Mouse (Mus musculus) ES-Bruce4 (cell line): ENCODE data around the gene Wdr27. TPM values are rescaled to one million over a fixed set of nuclear protein-coding genes. Genes with fewer than 3 reads are reported as not detected.

Experiments
- H3K27ac ChIP-seq: 2 replicates; pipeline ENCODE4 v1.5.1; 2012; ENCODE audit warnings: low read length, inconsistent platforms; ENCODE audit not compliant: insufficient read depth
- H3K27me3 ChIP-seq: 2 replicates; pipeline ENCODE4 v1.6.1; 2012; ENCODE audit warnings: mild to moderate bottlenecking, low read length, inconsistent platforms; ENCODE audit not compliant: control insufficient read depth, poor library complexity, insufficient read depth, severe bottlenecking
- H3K36me3 ChIP-seq: 2 replicates; pipeline ENCODE4 v1.6.1; 2012; ENCODE audit warnings: inconsistent platforms, mild to moderate bottlenecking, low read length, moderate library complexity; ENCODE audit not compliant: control insufficient read depth, poor library complexity, insufficient read depth, severe bottlenecking
- H3K4me1 ChIP-seq: one replicate; pipeline ENCODE4 v1.8.1; 2011; ENCODE audit warnings: low read length; ENCODE audit not compliant: control insufficient read depth, insufficient read depth
- H3K4me3 ChIP-seq: 2 replicates; pipeline ENCODE4 v1.5.1; 2011; ENCODE audit warnings: low read depth, mild to moderate bottlenecking, low read length
- H3K9ac ChIP-seq: 2 replicates; pipeline ENCODE4 v1.6.1; 2012; ENCODE audit warnings: low read depth, mild to moderate bottlenecking, inconsistent platforms; ENCODE audit not compliant: poor library complexity, severe bottlenecking
- H3K9me3 ChIP-seq: replicated peaks from 2 replicates; pipeline ENCODE4 v1.6.1; 2012; ENCODE audit warnings: mild to moderate bottlenecking, low read length, inconsistent platforms; ENCODE audit not compliant: control insufficient read depth, poor library complexity, insufficient read depth, severe bottlenecking
- CTCF ChIP-seq: IDR thresholded peaks from one replicate; pipeline ENCODE4 v1.8.1; 2011; ENCODE audit warnings: low read depth, low read length
- EP300 ChIP-seq: IDR thresholded peaks from 2 replicates; pipeline ENCODE4 v1.6.1; 2011; ENCODE audit warnings: low read depth, low read length; ENCODE audit not compliant: insufficient read depth
- POLR2A ChIP-seq: IDR thresholded peaks from one replicate; pipeline ENCODE4 v1.8.1; 2011; ENCODE audit warnings: low read length; ENCODE audit not compliant: insufficient read depth
- polyA plus RNA-seq: library from polyadenylated mRNA; stranded (reverse); fragments of >200 nt; gene quantifications from 2 replicates; pipeline ENCODE4 v1.2.4, GENCODE M21; 2011; ENCODE audit warnings: low read depth; ENCODE audit not compliant: missing spikeins, insufficient read depth, insufficient read length

The Wdr27 gene
- polyA plus RNA-seq, 1 experiment: 1.8 TPM

DNA sequence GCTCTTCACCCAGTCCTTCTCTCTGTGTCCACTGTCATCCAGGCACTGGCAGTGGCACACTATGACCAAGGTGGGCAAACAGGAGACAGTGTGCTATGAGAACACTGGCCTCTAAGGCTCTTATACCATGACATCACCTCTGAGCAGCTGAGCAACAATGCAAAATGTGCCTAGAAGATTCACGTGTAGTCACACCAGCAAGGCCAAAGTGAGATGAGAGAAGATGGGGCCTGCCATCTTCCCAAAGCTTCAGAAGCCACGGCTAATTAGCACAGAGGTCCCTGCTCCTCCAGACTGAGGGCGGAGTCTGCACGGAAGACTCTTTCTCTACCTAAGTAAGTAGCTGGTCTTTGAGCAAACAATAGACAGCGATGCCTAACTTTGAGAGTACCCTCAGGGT is 14.3 kb downstream of the Wdr27 start:
- no peak overlapping the region for H3K4me3 ChIP-seq
- TF ChIP-seq CTCF (no peak), POLR2A (no peak), EP300 (no peak)
- no peak overlapping the region for H3K9ac ChIP-seq
- H3K9me3 ChIP-seq: no peaks in the 10 kb centered on the region
- no peak overlapping the region for H3K27ac ChIP-seq
- no peaks in the 10 kb centered on the region for H3K36me3 ChIP-seq
- H3K27me3 ChIP-seq: no peaks in the 10 kb centered on the region
- no peaks in the 10 kb centered on the region for H3K4me1 ChIP-seq

DNA sequence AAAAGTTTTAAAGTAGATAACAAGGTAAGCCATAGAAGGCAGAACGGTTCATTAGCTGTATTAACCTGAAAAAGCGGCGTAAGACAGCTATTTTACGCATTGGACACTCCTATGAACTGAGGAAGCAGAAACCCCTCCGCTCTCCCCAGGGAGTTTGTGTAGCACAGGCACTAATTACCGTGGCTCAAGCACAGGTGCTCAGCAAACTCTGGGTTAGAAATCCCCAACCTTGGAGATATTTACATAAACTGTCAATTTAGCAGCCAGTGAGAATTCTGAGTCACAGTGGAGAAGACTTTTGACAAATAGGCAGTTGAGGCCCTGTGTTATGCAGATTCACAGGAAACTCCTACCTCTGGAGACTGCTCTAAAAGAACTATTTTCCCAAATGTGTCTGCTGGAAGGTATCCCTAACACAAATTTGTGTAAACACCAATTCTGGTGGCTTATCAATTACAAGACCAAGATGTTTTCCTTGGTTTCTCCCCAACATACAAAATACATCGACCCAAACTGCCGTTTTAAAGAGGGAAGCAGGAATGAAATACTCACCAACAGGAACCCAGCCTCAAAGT is 15.2 kb downstream of the Wdr27 start:
- Histone ChIP-seq H3K9ac (no peak overlapping the region), H3K36me3 (no peaks in the 10 kb centered on the region), H3K4me3 (no peak overlapping the region), H3K27ac (no peak overlapping the region), H3K4me1 (no peaks in the 10 kb centered on the region), H3K9me3 (no peaks in the 10 kb centered on the region), H3K27me3 (no peaks in the 10 kb centered on the region)
- no peak for TF ChIP-seq EP300
- no peak for TF ChIP-seq CTCF

DNA sequence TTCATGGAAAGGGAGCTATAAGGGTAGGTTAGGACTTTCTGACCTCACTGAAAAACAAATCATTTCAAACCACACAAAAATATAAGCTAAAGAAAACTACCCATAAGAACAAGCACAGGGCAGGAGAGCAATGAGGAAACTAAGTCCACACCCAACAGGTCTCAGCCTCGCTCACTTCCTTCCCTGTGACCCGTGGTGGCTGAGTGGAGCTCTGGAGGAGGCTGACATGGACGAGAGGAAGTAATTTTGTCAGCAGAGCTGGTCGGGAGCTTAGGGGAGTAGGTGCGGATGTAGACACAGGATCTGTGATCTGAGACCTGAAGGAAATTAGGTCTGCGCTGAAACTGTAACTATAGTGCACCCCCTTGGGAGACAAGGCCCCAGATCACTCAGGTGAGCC is 21.4 kb downstream of the Wdr27 start:
- Histone ChIP-seq H3K27me3 (no peaks in the 10 kb centered on the region), H3K9me3 (no peaks in the 10 kb centered on the region), H3K9ac (no peak overlapping the region), H3K4me1 (no peaks in the 10 kb centered on the region), H3K4me3 (no peak overlapping the region), H3K27ac (no peak overlapping the region), H3K36me3 (no peaks in the 10 kb centered on the region)
- TF ChIP-seq CTCF (no peak), POLR2A (no peak), EP300 (no peak)

- Histone ChIP-seq H3K4me1 (no peaks in the 10 kb centered on the region), H3K36me3 (no peaks in the 10 kb centered on the region), H3K27ac (no peak overlapping the region), H3K27me3 (no peaks in the 10 kb centered on the region), H3K9ac (no peak overlapping the region), H3K4me3 (no peak overlapping the region), H3K9me3 (no peaks in the 10 kb centered on the region)
- no peak for TF ChIP-seq EP300
- no peak for TF ChIP-seq CTCF
- no peak for TF ChIP-seq POLR2A
Observed at GRCm38 (mm10) chr17:14917866-14918265, 25.1 kb downstream of the Wdr27 start.

GRCm38 (mm10) chr17:14914401-14914800 is 28.6 kb downstream of the Wdr27 start:
- no peaks in the 10 kb centered on the region for H3K36me3 ChIP-seq
- H3K4me3 ChIP-seq: no peak overlapping the region
- H3K27ac ChIP-seq: no peak overlapping the region
- TF ChIP-seq EP300 (no peak), POLR2A (no peak), CTCF (no peak)
- no peak overlapping the region for H3K9ac ChIP-seq
- no peaks in the 10 kb centered on the region for H3K9me3 ChIP-seq
- H3K4me1 ChIP-seq: no peaks in the 10 kb centered on the region
- H3K27me3 ChIP-seq: no peaks in the 10 kb centered on the region

GRCm38 (mm10) chr17:14912981-14913380 is 30.0 kb downstream of the Wdr27 start:
- Histone ChIP-seq H3K27me3 (no peaks in the 10 kb centered on the region), H3K9me3 (no peaks in the 10 kb centered on the region), H3K4me1 (no peaks in the 10 kb centered on the region), H3K36me3 (no peaks in the 10 kb centered on the region), H3K4me3 (no peak overlapping the region), H3K27ac (no peak overlapping the region), H3K9ac (no peak overlapping the region)
- TF ChIP-seq POLR2A: no peak
- TF ChIP-seq EP300: no peak
- no peak for TF ChIP-seq CTCF
